ENCODE assay signal across 25 mouse cellular contexts in the genomic region with DNA sequence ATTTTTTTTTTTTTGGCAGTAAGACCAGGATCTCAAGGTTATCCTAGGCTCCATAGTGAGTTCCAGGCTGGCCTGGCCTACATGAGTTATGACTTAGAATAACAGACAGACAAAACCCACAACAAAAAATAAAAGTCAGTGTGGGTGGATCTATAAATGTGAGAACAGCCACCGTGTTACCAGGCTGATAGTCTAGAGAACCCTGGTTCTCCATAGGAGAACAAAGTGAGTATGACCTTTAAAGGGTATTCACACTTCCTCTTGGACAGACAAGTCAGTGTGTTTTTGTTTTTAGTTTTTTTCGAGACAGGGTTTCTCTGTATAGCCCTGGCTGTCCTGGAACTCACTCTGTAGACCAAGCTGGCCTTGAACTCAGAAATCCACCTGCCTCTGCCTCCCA. TPM values are rescaled to one million over a fixed set of nuclear protein-coding genes. Genes with fewer than 3 reads are reported as not detected.
"Had no signal": no experiment of that assay in that cellular context is flagged by ENCODE, and none has a peak within 500 bp of the region (broad histone marks: within the 10 kb centered on the region; RNA-seq: fewer than 3 reads in every experiment).

No protein-coding gene starts in this region.

- H3K27ac ChIP-seq: heart, embryonic 13.5 days; heart, embryonic 15.5 days; hindbrain, embryonic 13.5 days; hindbrain, embryonic 15.5 days; hindbrain, postnatal 0 days; intestine, embryonic 15.5 days; limb, embryonic 13.5 days; limb, embryonic 15.5 days; liver, embryonic 12.5 days; liver, embryonic 14.5 days had no signal

- ATAC-seq: hindbrain, postnatal 0 days; intestine, embryonic 15.5 days; intestine, postnatal 0 days; liver, embryonic 12.5 days had no signal

- H3K4me2 ChIP-seq: heart, embryonic 11.5 days; heart, embryonic 13.5 days; heart, embryonic 15.5 days; hindbrain, embryonic 13.5 days; hindbrain, embryonic 15.5 days; intestine, embryonic 15.5 days; limb, embryonic 13.5 days; limb, embryonic 15.5 days; liver, embryonic 12.5 days had no signal

- DNase-seq: gastrocnemius, postnatal 14 days; heart, adult 18-20 months; heart, postnatal 14 days; heart, postnatal 36 days; kidney, adult 18-20 months; kidney, adult 8-10 months; kidney, postnatal 10 days; kidney, postnatal 25 days; layer of hippocampus, adult 9-11 months; layer of hippocampus, postnatal 36 days; left cerebral cortex, postnatal 4 days had no signal

- H3K9ac ChIP-seq: heart, embryonic 13.5 days; heart, embryonic 15.5 days; hindbrain, embryonic 13.5 days; hindbrain, embryonic 15.5 days; intestine, embryonic 15.5 days; limb, embryonic 13.5 days; limb, embryonic 15.5 days; liver, embryonic 14.5 days had no signal

- H3K9me3 ChIP-seq: heart, embryonic 13.5 days; heart, embryonic 15.5 days; hindbrain, embryonic 13.5 days; hindbrain, embryonic 15.5 days; intestine, embryonic 15.5 days; limb, embryonic 13.5 days; limb, embryonic 15.5 days; liver, embryonic 12.5 days had no signal

- H3K4me3 ChIP-seq: heart, embryonic 13.5 days; heart, embryonic 15.5 days; hindbrain, embryonic 13.5 days; hindbrain, embryonic 15.5 days; intestine, embryonic 15.5 days; limb, embryonic 13.5 days; limb, embryonic 15.5 days; liver, embryonic 12.5 days had no signal

- H3K27me3 ChIP-seq: heart, embryonic 13.5 days; heart, embryonic 15.5 days; hindbrain, embryonic 15.5 days; intestine, embryonic 15.5 days; limb, embryonic 13.5 days; limb, embryonic 15.5 days; liver, embryonic 12.5 days had no signal

RNA-seq across cellular contexts. Expression of gene Gm9970, which starts 14.9 kb away (rescaled TPM):
- polyA plus RNA-seq: hindbrain, embryonic 13.5 days; intestine, embryonic 15.5 days; large intestine, adult 2 months; liver, adult 2 months; liver, embryonic 12.5 days had no signal
